Mouse (Mus musculus) adrenal gland, adult 8-10 months (tissue): ENCODE measurements around the gene 1190005I06Rik. TPM values are rescaled to one million over a fixed set of nuclear protein-coding genes. Genes with fewer than 3 reads are reported as not detected.

Experiments
- DNase-seq: peaks from one replicate; pipeline ENCODE4 v3.0.0; 2022
- total RNA-seq, 4 experiments: library from RNA; stranded (reverse); gene quantifications; 2 replicates each; pipeline ENCODE4 v1.2.4; 2022

Gene 1190005I06Rik
- total RNA-seq, 4 experiments from 2014 or later: 5.6 to 10.8 (median 7.9) TPM

- no peak for DNase-seq
Observed at GRCm38 (mm10) chr8:120619235-120620180, 27.9 kb downstream of the 1190005I06Rik start.

DNA sequence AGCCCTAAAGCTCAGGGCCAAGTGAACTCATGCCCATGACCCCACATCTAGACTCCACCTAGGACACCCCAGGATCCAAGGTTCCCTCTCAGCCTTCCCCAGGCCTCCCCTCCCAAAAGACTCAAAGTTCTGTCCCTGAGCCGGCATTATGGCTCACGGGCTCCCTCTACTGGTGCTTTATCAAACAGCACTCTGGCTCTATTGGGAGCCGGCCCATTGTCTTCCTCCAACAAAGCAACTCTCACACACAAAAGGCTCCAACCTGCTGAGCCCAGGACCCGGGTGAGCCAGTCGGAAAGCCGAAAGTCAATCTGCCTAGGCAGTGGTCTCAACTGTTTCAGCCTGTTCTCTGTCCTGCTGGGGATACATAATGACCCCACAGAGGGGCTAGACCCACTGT, 29.3 kb downstream of the 1190005I06Rik start:
- DNase-seq: peak; percentile 33

DNA sequence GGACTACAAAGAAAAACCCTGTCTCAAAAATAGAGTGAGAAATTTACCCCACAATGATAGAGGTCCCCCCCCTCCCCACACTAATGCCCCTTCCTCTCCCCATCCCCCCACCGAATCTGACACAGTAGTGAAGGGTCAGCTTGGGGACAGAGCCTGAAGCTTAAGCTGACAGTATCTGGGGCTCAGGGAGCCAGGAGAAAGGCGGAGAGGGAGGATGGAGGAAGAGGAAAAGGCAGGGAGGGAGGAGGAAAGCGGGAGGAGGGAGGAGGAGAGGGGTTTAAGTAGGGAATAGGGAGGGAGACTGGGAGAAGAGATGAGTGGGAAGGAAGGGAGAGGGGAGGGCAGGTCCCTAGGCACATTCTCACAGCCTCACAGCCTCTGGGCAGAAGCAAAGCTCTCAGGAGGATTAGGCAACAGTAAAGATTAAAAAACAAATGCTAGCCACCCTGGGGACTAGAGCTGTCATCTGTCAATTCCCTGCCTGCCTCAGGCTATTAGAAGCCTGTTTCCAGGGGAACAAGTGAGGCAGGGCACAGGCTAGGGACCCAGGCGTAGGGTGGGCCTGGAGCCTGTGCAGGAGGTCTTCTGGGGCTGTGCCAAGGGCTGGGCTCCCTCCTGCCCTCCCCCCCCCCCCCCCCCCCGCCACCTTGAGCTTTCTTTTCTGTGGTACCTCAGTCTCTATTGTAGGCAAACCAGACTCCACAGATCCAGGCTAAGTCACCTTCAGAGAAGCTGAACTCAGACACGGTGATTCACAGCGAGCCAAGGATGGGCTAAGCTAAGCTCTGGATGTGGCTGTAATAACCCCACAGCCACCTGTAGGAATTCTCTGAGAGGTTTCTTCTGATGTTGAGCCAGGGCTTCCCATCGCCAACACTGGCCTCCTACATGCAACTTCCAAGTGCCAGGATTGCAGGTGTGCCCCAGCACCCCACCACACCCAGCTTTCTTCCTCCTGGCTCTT, 30.5 kb downstream of the 1190005I06Rik start:
- DNase-seq: no peak

- DNase-seq: no peak
Observed at GRCm38 (mm10) chr8:120614491-120614890, 32.9 kb downstream of the 1190005I06Rik start.

- no peak for DNase-seq
Observed at GRCm38 (mm10) chr8:120610824-120611223, 36.6 kb downstream of the 1190005I06Rik start.

DNA sequence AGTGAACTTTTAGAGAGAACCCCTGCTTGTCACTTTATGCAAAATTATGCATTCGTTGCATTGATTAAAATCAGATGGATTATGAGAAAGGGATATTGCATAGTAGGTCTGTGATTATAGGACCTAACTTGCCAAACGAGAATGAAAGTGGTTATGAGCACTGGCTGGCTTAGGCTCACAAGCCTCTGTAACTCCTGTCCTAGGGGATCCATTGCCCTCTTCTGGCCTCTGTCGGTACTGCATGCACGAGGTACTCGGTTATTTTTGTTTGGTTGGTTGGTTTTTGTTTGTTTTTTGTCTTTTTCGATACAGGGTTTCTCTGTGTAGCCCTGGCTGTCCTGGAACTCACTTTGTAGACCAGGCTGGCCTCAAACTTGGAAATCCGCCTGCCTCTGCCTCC, 39.5 kb downstream of the 1190005I06Rik start:
- peak; percentile 42 for DNase-seq

DNA sequence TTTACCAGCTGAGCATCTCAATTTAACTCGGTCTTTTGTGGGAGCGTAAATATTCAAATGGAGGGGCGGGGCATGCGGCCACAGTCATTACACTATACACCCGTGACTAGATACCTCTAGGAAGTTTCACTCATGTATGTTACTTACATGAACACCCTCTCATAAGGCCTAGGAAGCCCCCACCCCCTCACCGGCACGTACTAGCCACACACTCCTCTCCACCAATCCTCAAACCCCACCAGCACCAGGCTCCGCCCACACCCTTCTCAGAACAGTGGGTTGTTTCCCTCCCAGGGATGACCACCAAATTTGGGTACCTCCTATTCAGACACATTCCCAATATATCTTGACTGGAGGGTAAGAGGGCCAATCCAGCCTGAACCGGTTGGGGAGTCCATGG, 40.0 kb downstream of the 1190005I06Rik start:
- DNase-seq: no peak

- no peak for DNase-seq
Observed at GRCm38 (mm10) chr8:120602672-120603071, 44.8 kb downstream of the 1190005I06Rik start.

GRCm38 (mm10) chr8:120599504-120599903, 47.9 kb downstream of the 1190005I06Rik start:
- peak; percentile 52 for DNase-seq

DNA sequence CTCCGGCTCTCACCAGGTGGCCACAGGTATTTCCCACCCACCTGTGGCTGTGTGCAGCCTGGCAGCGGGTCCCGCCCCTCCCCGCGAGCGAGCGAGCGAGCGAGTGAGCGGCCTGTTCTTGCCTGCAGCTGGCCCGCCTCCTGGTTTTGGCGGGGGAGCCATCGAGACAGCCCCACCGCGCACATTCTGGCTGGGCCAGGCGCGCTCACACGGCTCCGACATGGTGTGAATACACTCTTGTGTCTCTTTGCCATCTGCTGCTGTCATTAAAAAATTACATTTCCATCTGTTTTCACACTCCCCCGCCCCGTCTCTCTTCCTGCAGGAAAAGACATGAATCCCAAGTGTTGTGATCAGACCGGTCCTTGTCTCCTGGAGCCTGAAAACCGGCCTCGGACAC, 48.9 kb downstream of the 1190005I06Rik start:
- no peak for DNase-seq

DNA sequence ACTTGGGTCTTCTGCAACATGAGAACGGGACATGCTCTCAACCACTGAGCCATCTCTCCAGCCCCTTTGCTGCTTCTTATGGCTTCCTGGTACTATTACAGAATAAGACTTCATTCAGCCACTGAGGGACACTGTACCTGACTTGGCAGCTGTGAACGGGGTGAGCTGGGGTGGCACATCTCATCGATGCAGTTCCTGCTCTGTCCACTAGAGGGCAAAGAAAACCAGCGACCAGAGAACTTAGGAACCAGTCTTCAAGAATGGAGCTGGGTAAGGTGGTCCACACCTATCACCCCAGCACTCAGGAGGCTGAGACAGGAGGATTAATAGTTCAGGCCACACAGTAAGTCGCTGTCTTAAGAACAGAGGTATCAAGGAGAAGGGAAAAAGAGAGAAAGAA, 51.5 kb downstream of the 1190005I06Rik start:
- DNase-seq: no peak

DNA sequence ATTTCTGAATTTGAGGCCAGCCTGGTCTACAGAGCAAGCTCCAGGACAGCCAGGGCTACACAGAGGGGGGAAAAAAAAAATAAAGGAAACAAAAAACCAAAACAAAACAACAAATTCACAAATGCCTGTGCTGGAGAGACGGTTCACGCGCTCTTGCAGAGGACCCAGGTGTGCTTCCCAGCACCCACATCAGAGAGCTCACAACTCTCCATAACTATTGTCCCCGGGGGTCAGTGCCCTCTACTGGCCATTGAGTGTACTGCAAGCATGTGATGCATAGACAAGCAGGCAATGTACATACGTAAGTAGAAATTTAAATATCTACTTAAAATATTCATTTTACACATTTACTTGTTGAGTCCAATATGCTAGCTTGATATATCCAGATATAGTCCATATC, 52.9 kb downstream of the 1190005I06Rik start:
- DNase-seq: no peak

DNA sequence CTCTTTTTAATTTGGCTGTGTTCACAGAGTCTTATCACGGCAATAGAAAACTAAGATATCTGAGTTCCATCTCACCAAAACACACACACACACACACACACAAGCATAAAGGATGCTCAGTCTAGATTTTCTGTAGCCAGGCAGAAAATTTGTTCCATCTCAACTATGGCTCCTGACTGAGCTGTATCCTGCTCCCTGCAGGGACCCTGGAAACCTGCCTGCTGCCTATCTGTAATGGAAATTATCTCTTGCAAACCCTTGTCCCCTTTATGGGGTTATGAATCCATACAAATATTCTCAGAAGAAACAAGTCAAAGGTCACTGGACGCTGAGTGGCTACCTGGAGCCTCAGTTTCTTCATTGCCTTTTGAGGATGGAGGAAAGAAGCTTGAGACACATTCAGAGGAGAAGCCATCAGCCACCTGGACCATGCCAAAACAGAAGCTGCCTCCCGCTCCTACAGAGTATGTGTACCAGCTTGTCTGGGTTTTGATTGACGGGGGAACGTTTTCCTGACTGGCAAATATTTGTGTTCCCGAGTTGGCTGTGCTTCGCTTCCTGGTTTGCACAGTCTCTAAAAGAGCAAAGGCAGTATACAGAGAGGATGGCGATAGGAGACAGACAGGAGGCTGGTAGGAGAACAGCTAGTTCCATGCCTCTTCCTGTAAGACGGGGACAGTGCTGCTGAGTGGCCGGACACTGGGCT, 55.7 kb downstream of the 1190005I06Rik start:
- DNase-seq: no peak

GRCm38 (mm10) chr8:120589921-120590320, 57.5 kb downstream of the 1190005I06Rik start:
- no peak for DNase-seq

- DNase-seq: peak; percentile 100
Observed at GRCm38 (mm10) chr8:120588908-120589771, 58.3 kb downstream of the 1190005I06Rik start, which contains the start of gene Gins2. Gene Gins2, minus strand, starts transcription at chr8:120589304.

GRCm38 (mm10) chr8:120585521-120585920, 61.9 kb downstream of the 1190005I06Rik start:
- DNase-seq: no peak

- DNase-seq: no peak
Observed at GRCm38 (mm10) chr8:120581811-120582210, 65.6 kb downstream of the 1190005I06Rik start.

- DNase-seq: no peak
Observed at GRCm38 (mm10) chr8:120581329-120581728, 66.1 kb downstream of the 1190005I06Rik start.

DNA sequence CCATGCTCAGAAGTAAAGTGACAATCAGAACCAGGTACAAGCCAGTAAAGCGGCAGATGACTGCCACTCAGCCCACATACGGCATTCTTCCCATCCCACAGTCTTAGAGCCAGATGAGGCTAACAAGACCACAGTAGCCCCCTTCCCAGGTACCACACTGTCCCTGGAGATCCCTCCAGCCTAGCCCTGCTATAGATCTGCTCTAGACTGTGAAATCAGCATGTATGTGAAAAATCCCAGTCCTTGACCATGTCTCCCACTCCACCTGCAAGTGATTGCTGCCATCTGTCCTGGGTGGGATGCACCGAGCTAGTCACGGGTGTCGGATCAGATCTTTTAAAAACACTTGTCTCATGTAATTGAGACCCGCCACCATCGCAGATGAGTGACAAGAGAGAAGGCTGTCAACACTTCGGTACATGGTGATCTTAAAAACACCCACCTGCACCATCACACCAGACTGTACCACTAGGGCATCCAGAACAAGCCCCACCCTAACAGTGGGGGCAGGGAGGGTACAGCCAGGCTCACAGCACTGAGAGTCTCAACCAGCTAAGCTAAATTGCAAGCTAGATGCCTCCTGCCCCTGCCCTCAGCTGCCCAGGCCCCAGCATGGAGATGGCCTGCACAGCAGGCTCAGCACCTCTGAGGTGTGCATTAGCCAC, 67.0 kb downstream of the 1190005I06Rik start:
- DNase-seq: no peak

GRCm38 (mm10) chr8:120577821-120578220, 69.6 kb downstream of the 1190005I06Rik start:
- DNase-seq: no peak

- no peak for DNase-seq
Observed at GRCm38 (mm10) chr8:120575801-120576200, 71.6 kb downstream of the 1190005I06Rik start.
